Mouse (Mus musculus) embryonic facial prominence, embryonic 10.5 days (tissue): ENCODE results near the gene H3f3a. TPM values are rescaled to one million over a fixed set of nuclear protein-coding genes. Genes with fewer than 3 reads are reported as not detected.

Source experiments
- DNase-seq: peaks from one replicate; pipeline ENCODE4 v3.0.0-alpha.2; 2017; ENCODE audit warnings: low spot score
- H3K27ac ChIP-seq: fragments of 300-500 bp; sonication (generic); replicated peaks from 2 replicates; pipeline ENCODE4 v1.5.1; 2016; ENCODE audit warnings: mild to moderate bottlenecking
- H3K27me3 ChIP-seq: fragments of 300-500 bp; sonication (generic); replicated peaks from 2 replicates; pipeline ENCODE4 v1.6.1; 2016; ENCODE audit warnings: low read depth, mild to moderate bottlenecking; ENCODE audit not compliant: poor library complexity, severe bottlenecking
- H3K36me3 ChIP-seq: fragments of 300-500 bp; sonication (generic); replicated peaks from 2 replicates; pipeline ENCODE4 v1.6.1; 2016; ENCODE audit warnings: mild to moderate bottlenecking, moderate library complexity
- H3K4me1 ChIP-seq: fragments of 300-500 bp; sonication (generic); 2 replicates; pipeline ENCODE4 v1.6.1; 2016
- H3K4me3 ChIP-seq: fragments of 300-500 bp; sonication (generic); 2 replicates; pipeline ENCODE4 v1.5.1; 2016; ENCODE audit warnings: mild to moderate bottlenecking, moderate library complexity
- H3K9me3 ChIP-seq: fragments of 300-500 bp; sonication (generic); 2 replicates; pipeline ENCODE4 v1.6.1; 2016; ENCODE audit warnings: mild to moderate bottlenecking
- WGBS: fragments of 180-500 bp; shearing (Covaris S2); methylation state at CpG from one replicate; pipeline ENCODE4 v1.1.7; 2016; 5-methylcytosine and 5-hydroxymethylcytosine counted together
- polyA plus RNA-seq: library from polyadenylated mRNA; unstranded; fragments of >200 nt; fragmentation: Nextera tagmentation; extraction: Ambion mirVana; gene quantifications from 2 replicates; pipeline ENCODE4 v1.2.1, GENCODE M21; 2016

Gene H3f3a
- polyA plus RNA-seq, 1 experiment from 2014 or later, result 2,772 TPM

GRCm38 (mm10) chr1:180775849-180776493 lies 37.8 kb downstream of the H3f3a start:
- Histone ChIP-seq H3K27ac (no peak overlapping the region), H3K9me3 (no peaks in the 10 kb centered on the region; the same call in 1 of the 2 replicates), H3K4me3 (no peak overlapping the region), H3K4me1 (peaks cover 39% of the 10 kb centered on the region), H3K27me3 (peaks cover 14% of the 10 kb centered on the region), H3K36me3 (no peaks in the 10 kb centered on the region)
- WGBS, result 73% methylated on average over 6 of the region's 6 CpGs
- DNase-seq, result no peak

GRCm38 (mm10) chr1:180775317-180775716 lies 38.4 kb downstream of the H3f3a start:
- Histone ChIP-seq H3K36me3 (no peaks in the 10 kb centered on the region), H3K4me3 (no peak overlapping the region), H3K27me3 (peaks cover 12% of the 10 kb centered on the region), H3K9me3 (no peaks in the 10 kb centered on the region; the same call in 1 of the 2 replicates), H3K4me1 (peaks cover 39% of the 10 kb centered on the region), H3K27ac (no peak overlapping the region)
- WGBS, result 86% methylated on average over 10 of the region's 10 CpGs
- no peak for DNase-seq

- no peak overlapping the region for H3K27ac ChIP-seq
- peaks cover 39% of the 10 kb centered on the region for H3K4me1 ChIP-seq
- DNase-seq, result peak; percentile 53
- peaks cover 11% of the 10 kb centered on the region for H3K27me3 ChIP-seq
- WGBS, result 63% methylated on average over 3 of the region's 3 CpGs
- H3K9me3 ChIP-seq, result no peaks in the 10 kb centered on the region; the same call in 1 of the 2 replicates
- no peaks in the 10 kb centered on the region for H3K36me3 ChIP-seq
- H3K4me3 ChIP-seq, result no peak overlapping the region
Observed at GRCm38 (mm10) chr1:180774664-180775063, 39.1 kb downstream of the H3f3a start.

- no peak overlapping the region for H3K27ac ChIP-seq
- H3K36me3 ChIP-seq, result no peaks in the 10 kb centered on the region
- H3K4me1 ChIP-seq, result peaks cover 37% of the 10 kb centered on the region
- H3K9me3 ChIP-seq, result no peaks in the 10 kb centered on the region; the same call in 1 of the 2 replicates
- WGBS, result 90% methylated on average over 3 of the region's 3 CpGs
- peaks cover 8% of the 10 kb centered on the region for H3K27me3 ChIP-seq
- H3K4me3 ChIP-seq, result no peak overlapping the region
- DNase-seq, result no peak
Observed at GRCm38 (mm10) chr1:180772291-180772690, 41.5 kb downstream of the H3f3a start.

- Histone ChIP-seq H3K27me3 (peaks cover 8% of the 10 kb centered on the region), H3K27ac (no peak overlapping the region), H3K9me3 (no peaks in the 10 kb centered on the region; the same call in 1 of the 2 replicates), H3K4me3 (no peak overlapping the region), H3K36me3 (no peaks in the 10 kb centered on the region), H3K4me1 (peaks cover 34% of the 10 kb centered on the region)
- 69% methylated on average over 4 of the region's 4 CpGs for WGBS
- no peak for DNase-seq
Observed at GRCm38 (mm10) chr1:180771722-180772121, 42.0 kb downstream of the H3f3a start.

- no peak overlapping the region for H3K27ac ChIP-seq
- H3K4me3 ChIP-seq, result no peak overlapping the region
- H3K27me3 ChIP-seq, result peaks cover 8% of the 10 kb centered on the region
- peaks cover 30% of the 10 kb centered on the region for H3K4me1 ChIP-seq
- DNase-seq, result no peak
- WGBS, result 81% methylated on average over 5 of the region's 5 CpGs
- no peaks in the 10 kb centered on the region; the same call in 1 of the 2 replicates for H3K9me3 ChIP-seq
- H3K36me3 ChIP-seq, result no peaks in the 10 kb centered on the region
Observed at GRCm38 (mm10) chr1:180771306-180771705, 42.4 kb downstream of the H3f3a start.

GRCm38 (mm10) chr1:180768334-180769168 lies 45.2 kb downstream of the H3f3a start:
- Histone ChIP-seq H3K9me3 (no peaks in the 10 kb centered on the region), H3K4me3 (peak overlapping the region; percentile 60), H3K36me3 (no peaks in the 10 kb centered on the region), H3K4me1 (peaks cover 22% of the 10 kb centered on the region), H3K27me3 (peaks cover 9% of the 10 kb centered on the region), H3K27ac (peak overlapping the region; percentile 86)
- 3% methylated on average over 37 of the region's 37 CpGs for WGBS
- peak; percentile 85 for DNase-seq

- peak overlapping the region; percentile 86 for H3K27ac ChIP-seq
- peak overlapping the region; percentile 60 for H3K4me3 ChIP-seq
- DNase-seq, result no peak
- H3K27me3 ChIP-seq, result peaks cover 17% of the 10 kb centered on the region
- no peaks in the 10 kb centered on the region for H3K36me3 ChIP-seq
- H3K4me1 ChIP-seq, result peaks cover 30% of the 10 kb centered on the region
- no peaks in the 10 kb centered on the region for H3K9me3 ChIP-seq
- WGBS, result 16% methylated on average over 10 of the region's 10 CpGs
Observed at GRCm38 (mm10) chr1:180767541-180768333, 46.0 kb downstream of the H3f3a start.

- no peak for DNase-seq
- peaks cover 26% of the 10 kb centered on the region for H3K27me3 ChIP-seq
- H3K9me3 ChIP-seq, result no peaks in the 10 kb centered on the region
- H3K36me3 ChIP-seq, result no peaks in the 10 kb centered on the region
- H3K27ac ChIP-seq, result no peak overlapping the region
- no peak overlapping the region for H3K4me3 ChIP-seq
- H3K4me1 ChIP-seq, result peaks cover 30% of the 10 kb centered on the region
- WGBS, result 59% methylated on average over 5 of the region's 5 CpGs
Observed at GRCm38 (mm10) chr1:180766557-180766956, 47.2 kb downstream of the H3f3a start.

GRCm38 (mm10) chr1:180765393-180765792 lies 48.4 kb downstream of the H3f3a start:
- Histone ChIP-seq H3K36me3 (no peaks in the 10 kb centered on the region), H3K4me1 (peaks cover 30% of the 10 kb centered on the region), H3K4me3 (no peak overlapping the region), H3K27ac (no peak overlapping the region), H3K27me3 (peaks cover 26% of the 10 kb centered on the region), H3K9me3 (no peaks in the 10 kb centered on the region)
- DNase-seq, result no peak
- WGBS, result 84% methylated on average over 5 of the region's 5 CpGs

- Histone ChIP-seq H3K36me3 (no peaks in the 10 kb centered on the region), H3K4me1 (peaks cover 29% of the 10 kb centered on the region), H3K9me3 (no peaks in the 10 kb centered on the region), H3K4me3 (peak overlapping the region; percentile 62), H3K27me3 (peaks cover 18% of the 10 kb centered on the region), H3K27ac (peak overlapping the region; percentile 70)
- DNase-seq, result peak; percentile 86
- WGBS, result under 1% methylated on average over 11 of the region's 11 CpGs
Observed at GRCm38 (mm10) chr1:180763828-180764227, 49.9 kb downstream of the H3f3a start.

- Histone ChIP-seq H3K4me1 (peaks cover 24% of the 10 kb centered on the region), H3K4me3 (peak overlapping the region; percentile 62), H3K27me3 (peaks cover 18% of the 10 kb centered on the region), H3K27ac (peak overlapping the region; percentile 70; the same call in 1 of the 2 replicates), H3K9me3 (no peaks in the 10 kb centered on the region), H3K36me3 (no peaks in the 10 kb centered on the region)
- WGBS, result 13% methylated on average over 14 of the region's 14 CpGs
- DNase-seq, result peak; percentile 50
Observed at GRCm38 (mm10) chr1:180763307-180763706, 50.4 kb downstream of the H3f3a start.
